Comparison of ENCODE assay signal across 20 mouse cellular contexts in genomic region chr8:122193521-122193920, GRCm38 (mm10).
DNase-seq lines count a peak whose midpoint lies in the region; ATAC-seq lines count a peak whose summit lies in the region.
"Had no signal": no experiment of that assay in that cellular context is flagged by ENCODE, and none has a peak within 500 bp of the region (broad histone marks: within the 10 kb centered on the region; RNA-seq: fewer than 3 reads in every experiment).

No protein-coding gene starts in this region.

- H3K27me3 ChIP-seq in hindbrain, embryonic 13.5 days = no peaks in the 10 kb centered on the region
- no peaks in the 10 kb centered on the region for H3K27me3 ChIP-seq in hindbrain, embryonic 16.5 days (replicated peaks; ENCODE audit: control insufficient read depth, insufficient read depth, low read length)
- H3K27me3 ChIP-seq in midbrain, embryonic 10.5 days (ENCODE audit: low read depth, poor library complexity, severe bottlenecking) = no peaks in the 10 kb centered on the region
- no peaks in the 10 kb centered on the region for H3K27me3 ChIP-seq in midbrain, embryonic 16.5 days (ENCODE audit: control insufficient read depth, insufficient read depth, low read depth, low read length)
- H3K27me3 ChIP-seq in embryonic facial prominence, embryonic 15.5 days = no peaks in the 10 kb centered on the region
- H3K27me3 ChIP-seq: midbrain, embryonic 13.5 days had no signal

- peak overlapping the region; percentile 30; the same call in 1 of the 2 replicates for H3K27ac ChIP-seq in hindbrain, embryonic 13.5 days
- no peak overlapping the region for H3K27ac ChIP-seq in hindbrain, embryonic 16.5 days (ENCODE audit: low read depth, low read length)
- H3K27ac ChIP-seq in midbrain, embryonic 10.5 days (replicated peaks) = 0 out of 2 replicates have a peak overlapping the region, but pooled peaks have one; percentile 43
- no peak overlapping the region for H3K27ac ChIP-seq in midbrain, embryonic 16.5 days (ENCODE audit: low read length)
- peak overlapping the region; percentile 67; the same call in 1 of the 2 replicates for H3K27ac ChIP-seq in embryonic facial prominence, embryonic 15.5 days (replicated peaks)
- H3K27ac ChIP-seq: heart, adult 2 months; midbrain, embryonic 13.5 days had no signal

- no peak overlapping the region for H3K4me2 ChIP-seq in hindbrain, embryonic 13.5 days
- H3K4me2 ChIP-seq in hindbrain, embryonic 16.5 days (ENCODE audit: low read length) = no peak overlapping the region
- no peak overlapping the region for H3K4me2 ChIP-seq in midbrain, embryonic 16.5 days (ENCODE audit: low read length)
- H3K4me2 ChIP-seq in embryonic facial prominence, embryonic 15.5 days (replicated peaks) = no peak overlapping the region
- H3K4me2 ChIP-seq: midbrain, embryonic 13.5 days had no signal

- WGBS in hindbrain, embryonic 13.5 days = 77% methylated on average over 11 of the region's 11 CpGs
- 72% methylated on average over 11 of the region's 11 CpGs for WGBS in hindbrain, embryonic 16.5 days
- 74% methylated on average over 11 of the region's 11 CpGs for WGBS in midbrain, embryonic 10.5 days
- 74% methylated on average over 11 of the region's 11 CpGs for WGBS in midbrain, embryonic 16.5 days
- 33% methylated on average over 11 of the region's 11 CpGs for WGBS in embryonic facial prominence, embryonic 15.5 days

- ATAC-seq in hindbrain, embryonic 13.5 days (ENCODE audit: low FRiP score) = no peak
- ATAC-seq in hindbrain, embryonic 16.5 days = no peak
- no peak for ATAC-seq in midbrain, embryonic 16.5 days
- no peak for ATAC-seq in embryonic facial prominence, embryonic 15.5 days (ENCODE audit: insufficient number of reproducible peaks, low FRiP score, low TSS enrichment, low read depth)
- ATAC-seq: forebrain, embryonic 14.5 days; midbrain, embryonic 13.5 days had no signal

- no peak for DNase-seq in midbrain, embryonic 10.5 days (ENCODE audit: low spot score)
- DNase-seq in left cerebral cortex, postnatal 4 days = no peak
- DNase-seq in gastrocnemius, postnatal 36 days = no peak
- DNase-seq: adrenal gland, adult 8-10 months; cerebellum, adult 8-10 months; cerebellum, postnatal 36 days; gastrocnemius, postnatal 10 days; heart, adult 2 months; heart, postnatal 36 days; kidney, adult 8-10 months; kidney, postnatal 36 days; layer of hippocampus, postnatal 36 days; lung, postnatal 10 days; thymus, adult 2 months had no signal

- H3K9me3 ChIP-seq in hindbrain, embryonic 13.5 days = no peaks in the 10 kb centered on the region
- no peaks in the 10 kb centered on the region for H3K9me3 ChIP-seq in hindbrain, embryonic 16.5 days (ENCODE audit: control insufficient read depth, low read length)
- H3K9me3 ChIP-seq in midbrain, embryonic 10.5 days (replicated peaks) = no peaks in the 10 kb centered on the region
- no peaks in the 10 kb centered on the region for H3K9me3 ChIP-seq in midbrain, embryonic 16.5 days (replicated peaks; ENCODE audit: control insufficient read depth, low read length, poor library complexity, severe bottlenecking)
- no peaks in the 10 kb centered on the region for H3K9me3 ChIP-seq in embryonic facial prominence, embryonic 15.5 days (replicated peaks)
- H3K9me3 ChIP-seq: midbrain, embryonic 13.5 days had no signal

- H3K9ac ChIP-seq in hindbrain, embryonic 13.5 days = no peak overlapping the region
- H3K9ac ChIP-seq in hindbrain, embryonic 16.5 days (ENCODE audit: low read depth, low read length) = no peak overlapping the region
- H3K9ac ChIP-seq in midbrain, embryonic 16.5 days (ENCODE audit: low read depth, low read length) = no peak overlapping the region
- no peak overlapping the region for H3K9ac ChIP-seq in embryonic facial prominence, embryonic 15.5 days
- H3K9ac ChIP-seq: midbrain, embryonic 13.5 days had no signal

- no peaks in the 10 kb centered on the region for H3K36me3 ChIP-seq in hindbrain, embryonic 13.5 days
- H3K36me3 ChIP-seq in hindbrain, embryonic 16.5 days (ENCODE audit: control insufficient read depth, insufficient read depth, low read length) = no peaks in the 10 kb centered on the region
- H3K36me3 ChIP-seq in midbrain, embryonic 10.5 days = no peaks in the 10 kb centered on the region
- H3K36me3 ChIP-seq in midbrain, embryonic 16.5 days (ENCODE audit: control insufficient read depth, insufficient read depth, low read length) = no peaks in the 10 kb centered on the region
- no peaks in the 10 kb centered on the region for H3K36me3 ChIP-seq in embryonic facial prominence, embryonic 15.5 days
- H3K36me3 ChIP-seq: midbrain, embryonic 13.5 days had no signal

- no peak overlapping the region for H3K4me3 ChIP-seq in hindbrain, embryonic 13.5 days
- H3K4me3 ChIP-seq in hindbrain, embryonic 16.5 days (ENCODE audit: low read length) = no peak overlapping the region
- H3K4me3 ChIP-seq in midbrain, embryonic 10.5 days = no peak overlapping the region
- H3K4me3 ChIP-seq in midbrain, embryonic 16.5 days (ENCODE audit: low read depth, low read length) = no peak overlapping the region
- no peak overlapping the region for H3K4me3 ChIP-seq in embryonic facial prominence, embryonic 15.5 days (replicated peaks)
- H3K4me3 ChIP-seq: heart, adult 2 months; midbrain, embryonic 13.5 days had no signal

- H3K4me1 ChIP-seq in hindbrain, embryonic 13.5 days (replicated peaks) = peaks cover 36% of the 10 kb centered on the region
- H3K4me1 ChIP-seq in hindbrain, embryonic 16.5 days (ENCODE audit: control insufficient read depth, insufficient read depth, low read depth, low read length) = no peaks in the 10 kb centered on the region; the same call in none of the 2 replicates
- peaks cover 16% of the 10 kb centered on the region for H3K4me1 ChIP-seq in midbrain, embryonic 10.5 days
- peaks cover 3% of the 10 kb centered on the region for H3K4me1 ChIP-seq in midbrain, embryonic 16.5 days (ENCODE audit: control insufficient read depth, insufficient read depth, low read length)
- H3K4me1 ChIP-seq in embryonic facial prominence, embryonic 15.5 days = peaks cover 52% of the 10 kb centered on the region

- intact Hi-C loops in left cerebral cortex, postnatal 4 days (cut with DNase I) = no loop called here
- intact Hi-C loops in gastrocnemius, postnatal 36 days (cut with DNase I) = no loop called here

Comparison
In these comparisons a context has a peak if more than half of its experiments do, and no peak if none do; other contexts are left out.
1. H3K27ac ChIP-seq: peak in hindbrain, embryonic 13.5 days (single experiment), midbrain, embryonic 10.5 days (single experiment) and embryonic facial prominence, embryonic 15.5 days (single experiment); none in hindbrain, embryonic 16.5 days (single experiment) and midbrain, embryonic 16.5 days (single experiment).